Mouse (Mus musculus) frontal cortex, postnatal 36 days (tissue): Measurements from ENCODE around the gene Kir3dl2.
"Not testable (repeated sequence)": the region's sequence is repeated elsewhere in the genome, so short reads cannot be mapped to it uniquely, and the experiment has no call there.

Experiments used
- DNase-seq, 2 experiments: peaks; one replicate each; pipeline ENCODE4 v3.0.0; 2022; ENCODE audit warnings: low spot score in 2 of 2

Kir3dl2 gene

GRCm38 (mm10) chrX:136543956-136544355, at the start of gene Kir3dl2:
TSS of gene Kir3dl2 (minus strand) at chrX:136544056.
- DNase-seq, result not testable (repeated sequence)

DNA sequence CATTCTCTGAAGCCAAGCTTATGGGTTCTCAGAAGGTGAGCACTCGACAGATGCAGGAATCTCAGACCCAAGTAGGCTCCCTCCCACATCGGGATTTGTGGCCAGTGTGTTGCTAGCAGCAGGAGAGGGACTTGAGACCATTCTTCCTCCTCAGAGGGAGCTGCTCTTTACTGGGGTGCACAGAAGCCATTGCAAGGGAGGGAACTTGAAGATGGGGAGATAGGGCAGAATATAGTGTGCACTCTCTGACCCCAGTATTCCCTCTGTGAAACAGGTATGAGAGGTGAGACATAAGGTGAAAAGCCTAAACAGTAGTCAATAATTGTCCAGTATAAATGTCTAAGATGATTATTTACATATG, 47.0 kb upstream of the Kir3dl2 start:
- peak; percentile 33 to 43 for DNase-seq

- peak; percentile 74 to 86 for DNase-seq
Measured at GRCm38 (mm10) chrX:136590199-136590896, 46.5 kb upstream of the Kir3dl2 start, which contains the start of gene Tceal3. TSS of gene Tceal3 (plus strand) at chrX:136590842.

DNA sequence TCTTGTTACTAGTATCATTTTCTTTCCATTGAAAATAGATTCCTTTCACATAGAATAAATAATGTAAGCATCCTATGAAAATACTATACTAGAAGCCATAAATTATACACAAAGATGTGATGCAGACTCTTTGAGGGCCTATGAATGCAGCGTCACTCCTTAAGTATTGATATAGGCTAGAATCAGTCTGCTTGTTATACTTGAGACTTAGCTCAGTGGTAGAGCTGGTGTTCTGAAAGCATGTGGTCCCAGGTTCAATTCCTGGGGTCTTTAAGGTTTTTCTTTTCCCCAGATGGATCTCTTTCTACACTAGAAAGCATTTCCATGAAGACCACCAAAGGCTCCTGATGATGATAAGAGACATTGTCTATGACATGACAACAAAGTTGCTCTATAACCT, 40.8 kb upstream of the Kir3dl2 start:
- DNase-seq, result no peak

DNA sequence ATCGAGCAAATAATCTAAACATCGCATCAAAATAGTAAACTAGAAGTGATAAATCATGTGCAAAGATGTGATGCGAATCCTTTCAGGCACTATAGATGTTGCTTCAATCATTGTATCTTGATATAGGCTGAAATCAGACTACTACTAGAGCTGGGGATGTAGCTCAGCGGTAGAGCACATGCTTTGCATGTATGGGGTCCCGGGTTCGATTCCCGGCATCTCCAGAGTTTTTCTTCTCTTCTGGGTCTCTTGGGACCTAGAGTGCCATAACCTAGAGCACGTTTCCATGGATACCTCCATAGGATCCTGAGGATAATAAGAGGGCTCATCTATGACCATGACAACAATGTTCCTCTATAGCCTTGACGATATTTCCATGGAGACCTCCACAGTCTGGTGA, 25.2 kb upstream of the Kir3dl2 start:
- DNase-seq, result not testable (repeated sequence)

DNA sequence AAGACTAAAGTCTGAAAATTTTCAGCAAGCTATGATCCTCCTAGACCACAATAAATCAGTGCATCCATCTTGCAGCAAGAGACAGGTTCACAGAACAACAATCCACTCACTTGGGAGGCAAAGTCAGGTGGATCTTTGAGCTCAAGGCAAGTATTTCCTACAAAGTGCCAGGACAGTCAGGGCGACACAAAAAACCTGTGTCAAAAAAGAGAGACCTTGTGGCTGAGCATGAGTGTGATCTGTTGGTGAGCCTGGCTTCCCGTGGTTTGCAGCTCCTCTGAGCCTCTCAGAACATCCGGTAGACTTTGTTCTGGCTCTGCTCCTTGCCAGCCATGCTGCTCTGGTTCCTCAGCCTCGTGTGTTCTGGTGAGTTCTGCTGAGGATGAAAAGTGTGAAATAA, 26.2 kb downstream of the Kir3dl2 start, which contains the start of gene Kir3dl1:
Kir3dl1 (plus strand) TSS at position 301 of the 400 bp plus-strand sequence.
- DNase-seq, result not testable (repeated sequence)
